Mouse (Mus musculus) lung, embryonic 15.5 days (tissue): ENCODE measurements around the gene Slc5a3. TPM values are rescaled to one million over a fixed set of nuclear protein-coding genes. Genes with fewer than 3 reads are reported as not detected.

Source experiments
- ATAC-seq: fragments of 200-750 bp; cut with Nextera tagmentation; 2 replicates; pipeline ENCODE4 v1.8.0; 2017; ENCODE audit warnings: moderate number of reproducible peaks, borderline replicate concordance; ENCODE audit not compliant: low FRiP score, low TSS enrichment; ENCODE audit errors: extremely low read depth
- H3K27ac ChIP-seq: fragments of 300-500 bp; sonication (generic); 2 replicates; pipeline ENCODE4 v1.5.1; 2015; ENCODE audit warnings: moderate library complexity, mild to moderate bottlenecking, inconsistent platforms
- H3K27me3 ChIP-seq: fragments of 300-500 bp; sonication (generic); 2 replicates; pipeline ENCODE4 v1.6.1; 2015; ENCODE audit warnings: inconsistent platforms
- H3K36me3 ChIP-seq: fragments of 300-500 bp; sonication (generic); 2 replicates; pipeline ENCODE4 v1.6.1; 2015; ENCODE audit warnings: inconsistent platforms
- H3K4me1 ChIP-seq: fragments of 300-500 bp; sonication (generic); 2 replicates; pipeline ENCODE4 v1.6.1; 2015; ENCODE audit warnings: inconsistent platforms
- H3K4me2 ChIP-seq: fragments of 300-500 bp; sonication (generic); 2 replicates; pipeline ENCODE4 v1.6.1; 2015; ENCODE audit warnings: inconsistent platforms, mild to moderate bottlenecking, moderate library complexity
- H3K4me3 ChIP-seq: fragments of 300-500 bp; sonication (generic); 2 replicates; pipeline ENCODE4 v1.5.1; 2015; ENCODE audit warnings: mild to moderate bottlenecking, inconsistent platforms
- H3K9ac ChIP-seq: fragments of 300-500 bp; sonication (generic); 2 replicates; pipeline ENCODE4 v1.6.1; 2015; ENCODE audit warnings: inconsistent platforms
- H3K9me3 ChIP-seq: fragments of 300-500 bp; sonication (generic); 2 replicates; pipeline ENCODE4 v1.6.1; 2016; ENCODE audit warnings: inconsistent platforms
- WGBS: fragments of 180-500 bp; shearing (Covaris S2); methylation state at CpG from one replicate; pipeline ENCODE4 v1.1.7; 2015; 5-methylcytosine and 5-hydroxymethylcytosine counted together
- polyA plus RNA-seq: library from polyadenylated mRNA; unstranded; fragments of >200 nt; fragmentation: Nextera tagmentation; extraction: Ambion mirVana; gene quantifications from 2 replicates; pipeline ENCODE4 v1.2.1, GENCODE M21; 2015

Slc5a3 gene
- polyA plus RNA-seq, 1 experiment from 2014 or later: 4.1 TPM

DNA sequence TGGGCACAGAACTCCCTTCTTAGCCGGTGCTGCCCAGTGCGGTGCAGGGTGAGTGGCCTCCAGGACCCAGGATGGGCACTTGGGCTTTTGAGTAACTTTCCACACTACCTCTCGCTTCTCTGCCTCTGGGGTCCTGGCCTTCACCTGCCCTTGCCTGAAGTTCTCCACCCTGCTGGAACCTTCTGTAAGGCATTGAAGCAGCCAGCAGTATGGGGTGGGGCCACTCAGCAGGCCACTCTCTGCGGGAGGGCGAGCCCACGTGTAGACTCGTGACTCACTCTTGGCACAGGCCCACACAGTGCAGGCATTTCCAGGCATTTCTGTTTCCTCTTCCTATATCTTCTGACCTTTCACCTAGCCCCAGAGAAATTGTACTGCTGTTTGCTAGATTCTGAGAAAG lies 18.7 kb upstream of the Slc5a3 start:
- Histone ChIP-seq H3K9ac (no peak overlapping the region), H3K4me3 (no peak overlapping the region), H3K4me1 (no peaks in the 10 kb centered on the region), H3K4me2 (no peak overlapping the region), H3K27ac (no peak overlapping the region), H3K36me3 (no peaks in the 10 kb centered on the region), H3K27me3 (peaks cover 22% of the 10 kb centered on the region; the same call in 1 of the 2 replicates), H3K9me3 (no peaks in the 10 kb centered on the region)
- 82% methylated on average over 7 of the region's 7 CpGs for WGBS
- ATAC-seq: no peak

DNA sequence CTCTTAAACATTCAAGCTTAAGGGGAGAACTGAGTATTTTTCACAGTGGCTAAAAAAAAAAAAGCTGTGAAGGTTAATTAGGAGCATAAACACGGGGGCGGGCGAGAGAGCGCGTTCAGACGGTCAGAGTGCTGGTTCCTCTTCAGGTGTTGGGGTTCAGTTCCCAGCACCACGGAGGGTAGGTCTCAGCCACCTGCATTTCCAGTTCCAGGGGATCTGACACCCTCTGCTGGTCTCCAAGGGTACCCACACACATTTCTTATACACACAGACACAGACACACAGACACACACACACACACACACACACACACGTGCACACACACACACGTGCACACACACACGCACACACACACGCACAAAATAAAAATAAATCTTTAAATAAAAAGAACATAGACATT lies 18.2 kb upstream of the Slc5a3 start:
- Histone ChIP-seq H3K27ac (no peak overlapping the region), H3K4me1 (no peaks in the 10 kb centered on the region), H3K36me3 (no peaks in the 10 kb centered on the region), H3K4me2 (no peak overlapping the region), H3K9ac (no peak overlapping the region), H3K4me3 (no peak overlapping the region), H3K27me3 (peaks cover 26% of the 10 kb centered on the region; the same call in 1 of the 2 replicates), H3K9me3 (no peaks in the 10 kb centered on the region)
- WGBS: 93% methylated on average over 11 of the region's 11 CpGs
- ATAC-seq: no peak

DNA sequence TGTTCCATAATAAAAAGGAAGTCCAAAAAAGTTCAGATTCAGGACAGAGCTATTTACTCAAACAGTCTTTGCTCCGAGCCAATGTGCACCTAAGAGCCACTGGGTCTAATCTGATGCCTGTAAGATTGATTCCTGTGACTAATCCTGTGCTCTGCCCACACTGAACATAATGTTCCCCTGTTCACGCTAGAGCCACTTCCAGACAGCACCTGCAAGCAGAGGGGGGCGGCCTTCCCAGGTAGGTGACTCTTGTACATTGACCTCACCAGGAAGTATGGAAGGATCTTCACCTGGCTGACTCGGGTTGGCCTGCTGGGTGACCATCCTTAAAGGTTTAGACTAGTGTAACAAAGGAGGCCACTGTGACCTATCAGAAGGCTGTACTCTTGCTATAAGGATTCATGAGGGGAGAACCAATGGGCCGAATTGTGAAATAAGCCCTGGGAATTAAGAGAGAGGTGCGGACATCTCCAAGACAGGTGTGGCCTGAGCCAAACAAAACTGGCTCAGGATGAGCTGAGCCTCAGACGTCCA lies 6.3 kb upstream of the Slc5a3 start:
- Histone ChIP-seq H3K27ac (no peak overlapping the region), H3K9me3 (peaks cover 7% of the 10 kb centered on the region), H3K27me3 (peaks cover 50% of the 10 kb centered on the region), H3K4me3 (no peak overlapping the region), H3K36me3 (no peaks in the 10 kb centered on the region), H3K4me2 (no peak overlapping the region), H3K4me1 (no peaks in the 10 kb centered on the region), H3K9ac (no peak overlapping the region)
- ATAC-seq: no peak
- WGBS: 76% methylated on average over 7 of the region's 7 CpGs

GRCm38 (mm10) chr16:92052569-92052968 lies 5.6 kb upstream of the Slc5a3 start:
- ATAC-seq: no peak
- Histone ChIP-seq H3K4me1 (peaks cover 7% of the 10 kb centered on the region), H3K4me2 (no peak overlapping the region), H3K9ac (no peak overlapping the region), H3K9me3 (peaks cover 7% of the 10 kb centered on the region), H3K4me3 (no peak overlapping the region), H3K27me3 (peaks cover 45% of the 10 kb centered on the region), H3K36me3 (no peaks in the 10 kb centered on the region), H3K27ac (no peak overlapping the region)
- 47% methylated on average over 10 of the region's 10 CpGs for WGBS

DNA sequence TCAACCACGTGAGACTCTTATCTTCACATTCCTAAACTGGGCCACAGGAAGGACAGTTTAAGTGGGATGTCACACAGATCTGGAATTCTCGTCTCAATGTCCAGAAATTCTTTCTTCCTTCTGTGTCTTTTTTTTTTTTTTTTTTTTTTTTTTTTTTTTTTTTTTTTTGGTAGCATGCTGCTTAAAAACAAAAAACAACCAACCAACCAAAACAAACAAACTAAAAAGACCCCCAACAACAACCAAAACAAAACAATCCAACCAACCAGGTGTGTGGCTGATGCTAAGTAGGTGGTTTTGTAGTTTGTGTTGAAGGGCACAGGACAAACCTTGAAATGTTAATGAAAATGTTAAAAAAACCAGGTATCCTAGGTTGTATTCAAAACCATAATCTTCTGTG lies 1.4 kb upstream of the Slc5a3 start:
- Histone ChIP-seq H3K4me2 (no peak overlapping the region), H3K36me3 (no peaks in the 10 kb centered on the region), H3K27me3 (peaks cover 12% of the 10 kb centered on the region; the same call in 1 of the 2 replicates), H3K4me3 (no peak overlapping the region), H3K9ac (no peak overlapping the region), H3K9me3 (peaks cover 7% of the 10 kb centered on the region), H3K4me1 (peaks cover 22% of the 10 kb centered on the region), H3K27ac (no peak overlapping the region)
- no peak for ATAC-seq
- 20% methylated on average over 2 of the region's 2 CpGs for WGBS

GRCm38 (mm10) chr16:92057456-92057851 lies 668 bp upstream of the Slc5a3 start:
- 2% methylated on average over 11 of the region's 11 CpGs for WGBS
- Histone ChIP-seq H3K4me3 (peak overlapping the region; percentile 91), H3K27ac (peak overlapping the region; percentile 59; the same call in 1 of the 2 replicates), H3K9me3 (peaks cover 7% of the 10 kb centered on the region), H3K36me3 (peaks cover 7% of the 10 kb centered on the region; the same call in 1 of the 2 replicates), H3K9ac (peak overlapping the region; percentile 77), H3K27me3 (peaks cover 7% of the 10 kb centered on the region; the same call in 1 of the 2 replicates), H3K4me2 (peak overlapping the region; percentile 97), H3K4me1 (peaks cover 22% of the 10 kb centered on the region)
- 0 out of 2 replicates have a peak, but pooled peaks have one; percentile 1 for ATAC-seq

DNA sequence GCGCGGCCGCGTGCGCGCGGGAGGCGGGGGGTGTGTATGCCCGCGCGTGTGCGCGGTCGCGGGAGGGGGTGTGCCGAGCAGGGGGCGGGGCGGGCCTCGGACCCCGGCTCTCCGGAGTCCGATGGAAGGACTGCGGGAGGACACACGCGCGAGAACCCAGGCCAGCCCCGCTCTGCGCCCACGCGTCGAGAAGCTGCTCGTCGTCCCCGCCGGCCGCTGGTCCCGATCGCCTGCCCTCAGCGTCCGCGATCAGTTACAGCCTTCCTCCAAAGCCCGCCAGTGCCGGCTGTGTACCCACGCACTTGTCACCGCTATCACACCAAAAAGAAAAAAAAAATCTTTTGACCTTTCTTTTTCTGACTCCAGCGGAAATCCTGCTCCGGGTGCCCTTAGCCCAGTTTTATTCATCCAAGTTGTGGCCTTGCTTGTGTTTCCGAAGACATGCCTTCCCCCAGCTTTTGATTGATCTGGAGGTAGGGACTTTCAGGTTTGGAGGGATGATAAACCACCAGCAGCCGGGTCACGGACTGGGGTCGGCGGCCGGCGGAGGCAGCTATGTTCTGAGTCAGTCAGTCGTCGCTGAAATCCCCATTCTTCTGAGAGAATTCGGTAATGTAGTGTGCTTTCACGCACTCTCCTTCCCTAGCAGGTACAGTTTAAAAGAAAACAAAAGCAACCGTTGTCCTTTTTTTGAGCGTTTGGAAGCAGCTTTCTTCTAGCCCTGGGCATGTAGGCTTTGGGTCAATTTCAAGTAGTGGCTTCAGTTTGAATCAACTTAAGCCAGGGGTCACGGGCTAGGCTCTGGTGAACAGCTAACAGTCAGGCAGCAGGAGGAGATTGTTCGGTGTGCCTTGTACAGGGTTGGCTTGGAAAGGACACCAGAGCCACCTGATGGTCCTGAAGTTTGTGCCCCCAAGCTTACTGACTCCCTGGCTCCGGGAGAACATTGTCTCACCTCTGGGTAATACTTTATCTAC lies 810 bp downstream of the Slc5a3 start:
- H3K4me3 ChIP-seq: peak overlapping the region; percentile 91
- H3K9me3 ChIP-seq: peaks cover 3% of the 10 kb centered on the region
- no peak overlapping the region; the same call in 1 of the 2 replicates for H3K27ac ChIP-seq
- ATAC-seq: peak; percentile 43; the same call in 1 of the 2 replicates
- peaks cover 22% of the 10 kb centered on the region for H3K4me1 ChIP-seq
- 2% methylated on average over 48 of the region's 63 CpGs for WGBS
- peak overlapping the region; percentile 77 for H3K9ac ChIP-seq
- peaks cover 7% of the 10 kb centered on the region; the same call in 1 of the 2 replicates for H3K27me3 ChIP-seq
- H3K4me2 ChIP-seq: peak overlapping the region; percentile 97
- peaks cover 11% of the 10 kb centered on the region; the same call in 1 of the 2 replicates for H3K36me3 ChIP-seq

DNA sequence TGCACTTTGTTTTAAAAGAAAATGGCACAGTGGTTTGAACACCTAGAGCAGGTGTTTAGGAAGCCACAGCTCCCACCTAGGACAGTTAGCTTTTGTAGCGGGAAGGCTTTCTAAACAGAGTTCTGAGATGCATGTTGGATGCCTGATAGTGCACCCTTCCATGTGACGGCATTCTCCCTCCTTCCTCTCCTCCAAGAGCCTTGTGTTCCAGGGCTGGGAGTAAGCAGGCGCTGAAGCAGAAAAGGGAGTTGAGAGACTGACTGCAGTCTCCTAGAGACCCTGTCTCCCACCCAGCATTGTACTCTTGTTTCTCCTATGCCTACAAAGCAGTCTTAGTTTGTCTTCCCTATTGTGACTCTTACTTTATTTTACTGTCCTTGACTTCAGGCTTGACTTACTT lies 2.1 kb downstream of the Slc5a3 start:
- Histone ChIP-seq H3K9me3 (no peaks in the 10 kb centered on the region), H3K4me1 (peaks cover 22% of the 10 kb centered on the region), H3K27ac (no peak overlapping the region), H3K4me2 (peak overlapping the region; percentile 97; the same call in 1 of the 2 replicates), H3K4me3 (no peak overlapping the region), H3K27me3 (peaks cover 5% of the 10 kb centered on the region; the same call in 1 of the 2 replicates), H3K36me3 (peaks cover 11% of the 10 kb centered on the region; the same call in 1 of the 2 replicates), H3K9ac (no peak overlapping the region)
- 76% methylated on average over 3 of the region's 3 CpGs for WGBS
- no peak for ATAC-seq

DNA sequence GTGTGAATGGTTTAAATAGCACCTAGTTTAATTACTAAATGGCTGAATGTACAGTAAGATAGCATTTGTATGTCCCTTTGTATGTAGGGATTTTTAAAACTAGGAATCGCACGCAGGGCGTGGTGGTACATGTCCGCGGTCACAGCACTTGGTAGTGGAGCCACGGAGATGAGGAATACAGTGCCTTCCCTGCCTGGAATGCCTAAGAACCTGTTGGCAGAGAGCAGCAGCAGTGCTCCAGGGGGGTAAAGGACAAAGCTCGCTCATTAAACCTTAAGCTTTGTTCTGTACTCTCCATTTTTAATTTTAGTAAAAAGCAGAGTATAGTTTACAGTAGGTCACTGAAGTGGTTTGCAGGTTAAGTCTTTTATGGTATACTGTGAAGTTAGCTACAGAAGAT lies 3.5 kb downstream of the Slc5a3 start:
- Histone ChIP-seq H3K4me1 (peaks cover 22% of the 10 kb centered on the region), H3K9ac (no peak overlapping the region), H3K36me3 (peaks cover 11% of the 10 kb centered on the region; the same call in 1 of the 2 replicates), H3K27ac (no peak overlapping the region), H3K4me2 (no peak overlapping the region), H3K9me3 (no peaks in the 10 kb centered on the region), H3K4me3 (no peak overlapping the region), H3K27me3 (no peaks in the 10 kb centered on the region)
- WGBS: 96% methylated on average over 7 of the region's 7 CpGs
- no peak for ATAC-seq

DNA sequence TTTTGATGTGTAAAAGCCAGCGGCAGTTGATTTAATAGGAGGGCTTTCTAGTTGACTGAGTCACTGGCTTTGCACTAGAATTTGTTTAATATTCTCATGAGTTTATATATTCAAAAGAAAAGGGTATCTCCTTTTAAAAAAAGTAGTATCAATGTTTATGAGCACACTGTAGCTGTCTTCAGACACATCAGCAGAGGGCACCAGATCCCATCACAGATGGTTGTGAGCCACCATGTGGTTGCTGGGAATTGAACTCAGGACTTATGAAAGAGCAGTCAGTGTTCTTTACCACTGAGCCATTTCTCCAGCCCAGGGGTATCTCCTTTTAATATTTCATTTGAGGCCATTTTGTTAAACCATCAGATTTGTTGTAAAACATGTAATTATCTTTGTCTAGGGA lies 4.7 kb downstream of the Slc5a3 start:
- Histone ChIP-seq H3K27me3 (no peaks in the 10 kb centered on the region), H3K36me3 (peaks cover 11% of the 10 kb centered on the region; the same call in 1 of the 2 replicates), H3K4me3 (no peak overlapping the region), H3K9me3 (no peaks in the 10 kb centered on the region), H3K4me1 (peaks cover 15% of the 10 kb centered on the region), H3K4me2 (no peak overlapping the region), H3K27ac (no peak overlapping the region), H3K9ac (no peak overlapping the region)
- 98% methylated on average over 1 of the region's 1 CpGs for WGBS
- ATAC-seq: no peak

GRCm38 (mm10) chr16:92064801-92065200 lies 6.7 kb downstream of the Slc5a3 start:
- H3K27me3 ChIP-seq: no peaks in the 10 kb centered on the region
- H3K9ac ChIP-seq: no peak overlapping the region
- no peaks in the 10 kb centered on the region for H3K9me3 ChIP-seq
- no peak overlapping the region for H3K4me2 ChIP-seq
- H3K27ac ChIP-seq: no peak overlapping the region
- peaks cover 10% of the 10 kb centered on the region for H3K4me1 ChIP-seq
- H3K4me3 ChIP-seq: no peak overlapping the region
- peaks cover 11% of the 10 kb centered on the region; the same call in 1 of the 2 replicates for H3K36me3 ChIP-seq
- WGBS: 91% methylated on average over 2 of the region's 2 CpGs
- no peak for ATAC-seq

DNA sequence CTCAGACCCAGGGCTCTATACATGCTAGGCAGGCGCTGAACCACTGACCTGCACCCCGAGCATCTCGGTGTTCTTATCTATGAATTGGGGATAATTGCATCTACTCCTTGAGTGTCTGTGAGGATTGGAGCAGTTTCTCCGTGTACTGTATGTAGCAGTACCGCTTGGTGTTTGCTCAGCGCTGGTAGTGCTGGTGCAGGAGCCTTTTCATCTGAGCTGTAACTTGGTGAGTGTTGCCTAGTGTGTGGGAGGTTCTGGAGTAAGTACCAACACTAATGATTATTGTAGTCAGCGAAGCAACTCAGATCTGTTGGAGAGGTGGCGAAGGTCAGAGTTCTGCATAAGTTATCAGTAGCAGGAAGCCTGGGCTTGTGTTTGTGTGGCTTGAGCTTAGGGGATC lies 12.2 kb downstream of the Slc5a3 start:
- Histone ChIP-seq H3K4me2 (no peak overlapping the region), H3K4me1 (no peaks in the 10 kb centered on the region), H3K36me3 (no peaks in the 10 kb centered on the region; the same call in 1 of the 2 replicates), H3K27ac (no peak overlapping the region), H3K9me3 (no peaks in the 10 kb centered on the region), H3K4me3 (no peak overlapping the region), H3K27me3 (no peaks in the 10 kb centered on the region), H3K9ac (no peak overlapping the region)
- WGBS: 74% methylated on average over 8 of the region's 8 CpGs
- ATAC-seq: no peak
